Mouse (Mus musculus) thymus, adult 2 months (tissue): Measurements from ENCODE around the gene Acsl3. TPM values are rescaled to one million over a fixed set of nuclear protein-coding genes. Genes with fewer than 3 reads are reported as not detected.

Source experiments
- DNase-seq: peaks from one replicate; pipeline ENCODE4 v3.0.0; 2021
- H3K27ac ChIP-seq: fragments of 200-500 bp; 2 replicates; pipeline ENCODE4 v1.5.1; 2012; ENCODE audit warnings: low read length, control low read depth; ENCODE audit not compliant: control insufficient read depth, insufficient read depth
- H3K27me3 ChIP-seq: fragments of 200-500 bp; 2 replicates; pipeline ENCODE4 v1.6.1; 2012; ENCODE audit warnings: mild to moderate bottlenecking, low read length, moderate library complexity, mixed read lengths; ENCODE audit not compliant: control insufficient read depth, insufficient read depth
- H3K36me3 ChIP-seq: fragments of 200-500 bp; 2 replicates; pipeline ENCODE4 v1.6.1; 2012; ENCODE audit warnings: mild to moderate bottlenecking, low read length, moderate library complexity; ENCODE audit not compliant: control insufficient read depth, insufficient read depth
- H3K4me1 ChIP-seq: fragments of 200-500 bp; replicated peaks from 2 replicates; pipeline ENCODE4 v1.6.1; 2012; ENCODE audit warnings: low read length; ENCODE audit not compliant: control insufficient read depth, insufficient read depth
- H3K4me3 ChIP-seq: fragments of 200-500 bp; 2 replicates; pipeline ENCODE4 v1.5.1; 2012; ENCODE audit warnings: mild to moderate bottlenecking, low read length, control low read depth, moderate library complexity; ENCODE audit not compliant: control insufficient read depth, insufficient read depth
- CTCF ChIP-seq: fragments of 200-500 bp; IDR thresholded peaks from 2 replicates; pipeline ENCODE4 v1.5.1; 2012; ENCODE audit warnings: mild to moderate bottlenecking, control low read depth, low read length, moderate library complexity, borderline replicate concordance; ENCODE audit not compliant: control insufficient read depth, poor library complexity, insufficient read depth; ENCODE audit errors: extremely low read depth
- POLR2A ChIP-seq: fragments of 200-500 bp; IDR thresholded peaks from 2 replicates; pipeline ENCODE4 v1.6.1; 2012; ENCODE audit warnings: mild to moderate bottlenecking, low read length, control low read depth, moderate library complexity; ENCODE audit not compliant: control insufficient read depth, poor library complexity, insufficient read depth; ENCODE audit errors: extremely low read depth
- WGBS: fragments of 180-500 bp; shearing (Covaris S2); methylation state at CpG from one replicate; pipeline ENCODE4 v1.1.7; 2018; 5-methylcytosine and 5-hydroxymethylcytosine counted together
- polyA plus RNA-seq: library from polyadenylated mRNA; depleted of rRNA; stranded (reverse); fragments of >200 nt; gene quantifications from 2 replicates; pipeline ENCODE4 v1.2.3, GENCODE M21; 2012

Gene Acsl3
- polyA plus RNA-seq, 1 experiment, result 10.2 TPM

GRCm38 (mm10) chr1:78684128-78684527 lies 26.5 kb downstream of the Acsl3 start:
- WGBS, result 45% methylated on average over 8 of the region's 8 CpGs
- no peaks in the 10 kb centered on the region for H3K27me3 ChIP-seq
- no peak overlapping the region for H3K4me3 ChIP-seq
- no peaks in the 10 kb centered on the region for H3K4me1 ChIP-seq
- TF ChIP-seq CTCF (no peak), POLR2A (no peak)
- DNase-seq, result no peak
- no peak overlapping the region for H3K27ac ChIP-seq
- peaks cover 7% of the 10 kb centered on the region; the same call in 1 of the 2 replicates for H3K36me3 ChIP-seq

GRCm38 (mm10) chr1:78686872-78687271 lies 29.2 kb downstream of the Acsl3 start:
- H3K4me3 ChIP-seq, result no peak overlapping the region
- peak; percentile 21 for DNase-seq
- H3K27ac ChIP-seq, result no peak overlapping the region
- H3K36me3 ChIP-seq, result peaks cover 13% of the 10 kb centered on the region
- no peaks in the 10 kb centered on the region for H3K27me3 ChIP-seq
- TF ChIP-seq CTCF (no peak), POLR2A (no peak)
- H3K4me1 ChIP-seq, result no peaks in the 10 kb centered on the region

GRCm38 (mm10) chr1:78688149-78688548 lies 30.5 kb downstream of the Acsl3 start:
- H3K4me3 ChIP-seq, result no peak overlapping the region
- H3K36me3 ChIP-seq, result peaks cover 12% of the 10 kb centered on the region
- H3K4me1 ChIP-seq, result no peaks in the 10 kb centered on the region
- no peak overlapping the region for H3K27ac ChIP-seq
- 95% methylated on average over 7 of the region's 7 CpGs for WGBS
- TF ChIP-seq CTCF (no peak), POLR2A (no peak)
- no peaks in the 10 kb centered on the region for H3K27me3 ChIP-seq
- no peak for DNase-seq

GRCm38 (mm10) chr1:78694503-78695258 lies 37.1 kb downstream of the Acsl3 start:
- no peaks in the 10 kb centered on the region for H3K27me3 ChIP-seq
- H3K4me1 ChIP-seq, result no peaks in the 10 kb centered on the region
- no peak overlapping the region for H3K27ac ChIP-seq
- H3K36me3 ChIP-seq, result peaks cover 21% of the 10 kb centered on the region
- no peak for TF ChIP-seq CTCF
- no peak for DNase-seq
- 60% methylated on average over 9 of the region's 9 CpGs for WGBS
- H3K4me3 ChIP-seq, result no peak overlapping the region

GRCm38 (mm10) chr1:78696305-78696704 lies 38.7 kb downstream of the Acsl3 start:
- Histone ChIP-seq H3K4me1 (no peaks in the 10 kb centered on the region), H3K36me3 (peaks cover 19% of the 10 kb centered on the region), H3K27ac (no peak overlapping the region), H3K4me3 (no peak overlapping the region), H3K27me3 (no peaks in the 10 kb centered on the region)
- DNase-seq, result no peak
- TF ChIP-seq POLR2A (no peak), CTCF (no peak)
- 33% methylated on average over 2 of the region's 2 CpGs for WGBS

GRCm38 (mm10) chr1:78696903-78697302 lies 39.3 kb downstream of the Acsl3 start:
- DNase-seq, result no peak
- TF ChIP-seq CTCF, result no peak
- no peak for TF ChIP-seq POLR2A
- 98% methylated on average over 5 of the region's 5 CpGs for WGBS
- Histone ChIP-seq H3K27ac (no peak overlapping the region), H3K27me3 (no peaks in the 10 kb centered on the region), H3K4me1 (no peaks in the 10 kb centered on the region), H3K36me3 (peaks cover 22% of the 10 kb centered on the region), H3K4me3 (no peak overlapping the region)

- no peak for TF ChIP-seq CTCF
- no peak for TF ChIP-seq POLR2A
- peaks cover 21% of the 10 kb centered on the region for H3K36me3 ChIP-seq
- 93% methylated on average over 6 of the region's 6 CpGs for WGBS
- no peak overlapping the region for H3K27ac ChIP-seq
- no peak overlapping the region for H3K4me3 ChIP-seq
- no peaks in the 10 kb centered on the region for H3K27me3 ChIP-seq
- 0 out of 2 replicates have a peak, but pooled peaks cover 3% of the 10 kb centered on the region for H3K4me1 ChIP-seq
- no peak for DNase-seq
These were observed 40.5 kb downstream of the Acsl3 start for GRCm38 (mm10) chr1:78698138-78698537.
